Mouse (Mus musculus) small intestine, adult 2 months (tissue): ENCODE measurements around the gene BC016579.

Experiments
- CTCF ChIP-seq: fragments of 200-500 bp; IDR thresholded peaks from 2 replicates; pipeline ENCODE4 v1.5.1; 2012; ENCODE audit warnings: low read depth, mild to moderate bottlenecking, control low read depth, inconsistent platforms, low read length, moderate library complexity, mixed read lengths; ENCODE audit not compliant: insufficient replicate concordance, insufficient read length; ENCODE audit errors: extremely low read depth
- POLR2A ChIP-seq: fragments of 200-500 bp; IDR thresholded peaks from 2 replicates; pipeline ENCODE4 v1.6.1; 2012; ENCODE audit warnings: low read depth, mild to moderate bottlenecking, control low read depth, inconsistent platforms, low read length, moderate library complexity

DNA sequence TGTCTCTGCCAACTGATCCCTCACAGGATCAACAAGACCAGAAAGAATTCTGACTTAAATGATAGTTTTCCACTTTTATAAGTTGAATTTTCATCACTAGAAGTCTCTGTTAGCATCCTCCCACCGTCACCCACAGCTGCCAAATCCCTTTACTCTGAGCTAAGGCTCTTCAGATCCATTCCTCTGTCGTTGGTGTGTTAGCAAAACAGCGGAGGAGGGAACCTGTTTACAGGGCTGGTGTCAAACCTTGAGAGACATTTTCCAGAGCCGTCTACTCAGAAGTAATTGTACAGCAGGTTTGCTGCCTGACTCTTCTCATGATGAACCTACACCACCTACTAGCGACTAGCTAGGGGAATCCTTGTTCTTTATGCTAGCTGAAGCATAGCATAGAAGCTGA lies 45.4 kb upstream of the BC016579 start:
- TF ChIP-seq CTCF (no peak), POLR2A (no peak)
